Mouse (Mus musculus) forebrain, embryonic 11.5 days (tissue): ENCODE data around the gene Garnl3. TPM values are rescaled to one million over a fixed set of nuclear protein-coding genes. Genes with fewer than 3 reads are reported as not detected.

ENCODE experiments used
- ATAC-seq: fragments of 200-750 bp; cut with Nextera tagmentation; replicated peaks from 2 replicates; pipeline ENCODE4 v1.8.0; 2017; ENCODE audit warnings: moderate TSS enrichment; ENCODE audit not compliant: low FRiP score
- DNase-seq: peaks from one replicate; pipeline ENCODE4 v3.0.0-alpha.2; 2017; ENCODE audit warnings: low spot score
- H3K27ac ChIP-seq: fragments of 300-500 bp; sonication (generic); 2 replicates; pipeline ENCODE4 v1.5.1; 2014; ENCODE audit warnings: low read depth, low read length
- H3K27me3 ChIP-seq: fragments of 300-500 bp; sonication (generic); 2 replicates; pipeline ENCODE4 v1.6.1; 2014; ENCODE audit warnings: mild to moderate bottlenecking, low read length, mixed read lengths; ENCODE audit not compliant: control insufficient read depth, insufficient read depth
- H3K36me3 ChIP-seq: fragments of 300-500 bp; sonication (generic); 2 replicates; pipeline ENCODE4 v1.6.1; 2014; ENCODE audit warnings: mild to moderate bottlenecking, low read length, moderate library complexity, mixed read lengths; ENCODE audit not compliant: control insufficient read depth, insufficient read depth
- H3K4me1 ChIP-seq: fragments of 300-500 bp; sonication (generic); replicated peaks from 2 replicates; pipeline ENCODE4 v1.6.1; 2014; ENCODE audit warnings: low read length, mixed read lengths; ENCODE audit not compliant: control insufficient read depth, insufficient read depth
- H3K4me2 ChIP-seq: fragments of 300-500 bp; sonication (generic); 2 replicates; pipeline ENCODE4 v1.6.1; 2014; ENCODE audit warnings: low read depth, mild to moderate bottlenecking, low read length, moderate library complexity, mixed read lengths; ENCODE audit not compliant: severe bottlenecking
- H3K4me3 ChIP-seq: fragments of 300-500 bp; sonication (generic); 2 replicates; pipeline ENCODE4 v1.5.1; 2014; ENCODE audit warnings: low read depth, low read length
- H3K9ac ChIP-seq: fragments of 300-500 bp; sonication (generic); 2 replicates; pipeline ENCODE4 v1.6.1; 2014; ENCODE audit warnings: low read length
- H3K9me3 ChIP-seq: fragments of 300-500 bp; sonication (generic); 2 replicates; pipeline ENCODE4 v1.6.1; 2016; ENCODE audit warnings: low read length, mixed read lengths; ENCODE audit not compliant: control insufficient read depth
- WGBS: fragments of 180-500 bp; shearing (Covaris S2); extraction: QIAGEN DNeasy Blood & Tissue Kit; methylation state at CpG from one replicate; pipeline ENCODE4 v1.1.7; 2014; 5-methylcytosine and 5-hydroxymethylcytosine counted together
- polyA plus RNA-seq: library from polyadenylated mRNA; unstranded; fragments of >200 nt; fragmentation: Nextera tagmentation; extraction: Ambion mirVana; gene quantifications from 2 replicates; pipeline ENCODE4 v1.2.1, GENCODE M21; 2014

Gene Garnl3
- polyA plus RNA-seq, 1 experiment from 2014 or later, result 12.9 TPM

- no peaks in the 10 kb centered on the region for H3K4me1 ChIP-seq
- no peaks in the 10 kb centered on the region for H3K9me3 ChIP-seq
- 84% methylated on average over 7 of the region's 7 CpGs for WGBS
- H3K9ac ChIP-seq, result no peak overlapping the region
- no peaks in the 10 kb centered on the region for H3K27me3 ChIP-seq
- no peak overlapping the region for H3K4me2 ChIP-seq
- DNase-seq, result no peak
- no peak overlapping the region for H3K4me3 ChIP-seq
- no peak overlapping the region for H3K27ac ChIP-seq
- no peaks in the 10 kb centered on the region for H3K36me3 ChIP-seq
- no peak for ATAC-seq
Observed at GRCm38 (mm10) chr2:33086671-33087363, 44.6 kb downstream of the Garnl3 start.

- Histone ChIP-seq H3K4me1 (no peaks in the 10 kb centered on the region), H3K27me3 (no peaks in the 10 kb centered on the region), H3K9ac (no peak overlapping the region), H3K27ac (no peak overlapping the region), H3K36me3 (no peaks in the 10 kb centered on the region), H3K4me3 (no peak overlapping the region), H3K4me2 (no peak overlapping the region), H3K9me3 (no peaks in the 10 kb centered on the region)
- 48% methylated on average over 7 of the region's 7 CpGs for WGBS
- no peak for ATAC-seq
- DNase-seq, result no peak
Observed at GRCm38 (mm10) chr2:33086016-33086596, 45.3 kb downstream of the Garnl3 start.

- no peak overlapping the region for H3K9ac ChIP-seq
- ATAC-seq, result no peak
- H3K4me2 ChIP-seq, result no peak overlapping the region
- no peaks in the 10 kb centered on the region for H3K9me3 ChIP-seq
- no peak overlapping the region for H3K4me3 ChIP-seq
- H3K36me3 ChIP-seq, result no peaks in the 10 kb centered on the region
- DNase-seq, result no peak
- H3K27me3 ChIP-seq, result no peaks in the 10 kb centered on the region
- no peaks in the 10 kb centered on the region for H3K4me1 ChIP-seq
- 96% methylated on average over 3 of the region's 3 CpGs for WGBS
- no peak overlapping the region for H3K27ac ChIP-seq
Observed at GRCm38 (mm10) chr2:33084221-33084620, 47.2 kb downstream of the Garnl3 start.

- Histone ChIP-seq H3K9ac (no peak overlapping the region), H3K27ac (no peak overlapping the region), H3K4me1 (no peaks in the 10 kb centered on the region; the same call in 1 of the 2 replicates), H3K9me3 (no peaks in the 10 kb centered on the region), H3K27me3 (no peaks in the 10 kb centered on the region), H3K4me3 (no peak overlapping the region), H3K36me3 (no peaks in the 10 kb centered on the region), H3K4me2 (no peak overlapping the region)
- DNase-seq, result no peak
- no peak for ATAC-seq
- 86% methylated on average over 4 of the region's 4 CpGs for WGBS
Observed at GRCm38 (mm10) chr2:33080166-33080565, 51.3 kb downstream of the Garnl3 start.

GRCm38 (mm10) chr2:33077252-33077651, 54.2 kb downstream of the Garnl3 start:
- Histone ChIP-seq H3K27me3 (no peaks in the 10 kb centered on the region), H3K4me1 (no peaks in the 10 kb centered on the region; the same call in 1 of the 2 replicates), H3K36me3 (no peaks in the 10 kb centered on the region), H3K4me3 (no peak overlapping the region), H3K4me2 (no peak overlapping the region), H3K9me3 (no peaks in the 10 kb centered on the region), H3K9ac (no peak overlapping the region), H3K27ac (no peak overlapping the region)
- DNase-seq (peak; percentile 57), ATAC-seq (no peak)
- WGBS, result 30% methylated on average over 3 of the region's 3 CpGs

- Histone ChIP-seq H3K4me3 (no peak overlapping the region), H3K36me3 (no peaks in the 10 kb centered on the region), H3K9me3 (no peaks in the 10 kb centered on the region), H3K27ac (no peak overlapping the region), H3K9ac (no peak overlapping the region), H3K4me2 (no peak overlapping the region), H3K27me3 (no peaks in the 10 kb centered on the region), H3K4me1 (peaks cover 2% of the 10 kb centered on the region; the same call in 1 of the 2 replicates)
- ATAC-seq, result no peak
- no peak for DNase-seq
- 69% methylated on average over 2 of the region's 2 CpGs for WGBS
Observed at GRCm38 (mm10) chr2:33074931-33075330, 56.5 kb downstream of the Garnl3 start.

GRCm38 (mm10) chr2:33074188-33074587, 57.3 kb downstream of the Garnl3 start:
- Histone ChIP-seq H3K4me2 (no peak overlapping the region), H3K9me3 (no peaks in the 10 kb centered on the region), H3K36me3 (no peaks in the 10 kb centered on the region), H3K4me3 (no peak overlapping the region), H3K27me3 (no peaks in the 10 kb centered on the region), H3K4me1 (peaks cover 2% of the 10 kb centered on the region; the same call in 1 of the 2 replicates), H3K27ac (no peak overlapping the region), H3K9ac (no peak overlapping the region)
- DNase-seq (no peak), ATAC-seq (no peak)
- WGBS, result 77% methylated on average over 3 of the region's 3 CpGs

GRCm38 (mm10) chr2:33072333-33072732, 59.1 kb downstream of the Garnl3 start:
- Histone ChIP-seq H3K36me3 (no peaks in the 10 kb centered on the region), H3K4me3 (no peak overlapping the region), H3K4me1 (peaks cover 2% of the 10 kb centered on the region; the same call in 1 of the 2 replicates), H3K27ac (no peak overlapping the region), H3K4me2 (no peak overlapping the region), H3K9me3 (no peaks in the 10 kb centered on the region), H3K9ac (no peak overlapping the region), H3K27me3 (no peaks in the 10 kb centered on the region)
- WGBS, result 77% methylated on average over 2 of the region's 2 CpGs
- ATAC-seq (no peak), DNase-seq (no peak)

- Histone ChIP-seq H3K9ac (no peak overlapping the region), H3K4me2 (no peak overlapping the region), H3K4me3 (no peak overlapping the region), H3K9me3 (no peaks in the 10 kb centered on the region), H3K27me3 (no peaks in the 10 kb centered on the region), H3K27ac (no peak overlapping the region), H3K36me3 (no peaks in the 10 kb centered on the region), H3K4me1 (no peaks in the 10 kb centered on the region)
- ATAC-seq (no peak), DNase-seq (no peak)
- WGBS, result 65% methylated on average over 1 of the region's 1 CpGs
Observed at GRCm38 (mm10) chr2:33065610-33066009, 65.8 kb downstream of the Garnl3 start.
